In the genomic region with DNA sequence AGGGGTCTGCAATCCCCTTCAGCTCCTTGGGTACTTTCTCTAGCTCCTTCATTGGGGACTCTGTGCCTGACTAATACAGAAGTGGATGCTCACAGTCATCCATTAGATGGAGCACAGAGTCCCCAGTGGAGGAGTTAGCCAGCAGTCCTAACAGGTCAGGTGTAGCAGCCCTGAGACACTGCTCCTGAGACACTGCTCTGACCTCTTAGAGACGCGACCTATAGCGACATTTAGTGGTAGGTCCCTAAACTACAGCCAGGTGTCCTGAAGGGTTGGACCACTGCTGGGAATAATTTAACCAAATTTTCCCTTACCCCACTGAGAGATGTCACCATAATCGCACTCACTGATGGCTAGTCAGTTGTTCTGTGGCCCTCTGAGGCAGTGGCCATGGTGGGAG, we compare ENCODE assay signal across 8 mouse cellular contexts.
DNase-seq lines count a peak whose midpoint lies in the region; ATAC-seq lines count a peak whose summit lies in the region.

No protein-coding gene starts in this region.

- no peaks in the 10 kb centered on the region for H3K36me3 ChIP-seq in embryonic facial prominence, embryonic 14.5 days (ENCODE audit: control insufficient read depth, insufficient read depth, low read length)
- no peaks in the 10 kb centered on the region for H3K36me3 ChIP-seq in limb, embryonic 11.5 days (ENCODE audit: control insufficient read depth, insufficient read depth, low read length)

- WGBS in embryonic facial prominence, embryonic 14.5 days = 8% methylated on average over 4 of the region's 4 CpGs
- WGBS in limb, embryonic 11.5 days = 7% methylated on average over 4 of the region's 4 CpGs

- no peaks in the 10 kb centered on the region for H3K4me1 ChIP-seq in embryonic facial prominence, embryonic 14.5 days (ENCODE audit: control insufficient read depth, insufficient read depth, low read length)
- H3K4me1 ChIP-seq in limb, embryonic 11.5 days (ENCODE audit: control insufficient read depth, insufficient read depth, low read length) = peaks cover 3% of the 10 kb centered on the region; the same call in 1 of the 2 replicates

- H3K9me3 ChIP-seq in embryonic facial prominence, embryonic 14.5 days (ENCODE audit: control insufficient read depth, low read length) = no peaks in the 10 kb centered on the region
- H3K9me3 ChIP-seq in limb, embryonic 11.5 days (ENCODE audit: control insufficient read depth, low read length) = no peaks in the 10 kb centered on the region

- DNase-seq in layer of hippocampus, postnatal 10 days (ENCODE audit: low spot score in 2 of 2) = peak; percentile 31 to 46
- DNase-seq in layer of hippocampus, postnatal 25 days (ENCODE audit: extremely low spot score in 1 of 2, low spot score in 1 of 2) = no peak
- peak; percentile 25 for DNase-seq in adrenal gland, postnatal 25 days
- DNase-seq in embryonic facial prominence, embryonic 14.5 days (ENCODE audit: low spot score) = peak; percentile 65
- DNase-seq in heart, postnatal 4 days = peak; percentile 75
- peak; percentile 74 for DNase-seq in limb, embryonic 11.5 days (ENCODE audit: low spot score)
- DNase-seq in thymus, postnatal 14 days = peak; percentile 28

- H3K27ac ChIP-seq in embryonic facial prominence, embryonic 14.5 days (replicated peaks; ENCODE audit: low read depth, low read length) = no peak overlapping the region
- H3K27ac ChIP-seq in limb, embryonic 11.5 days (replicated peaks; ENCODE audit: low read depth, low read length) = no peak overlapping the region

- no peak overlapping the region for H3K9ac ChIP-seq in embryonic facial prominence, embryonic 14.5 days (ENCODE audit: low read depth, low read length)
- H3K9ac ChIP-seq in limb, embryonic 11.5 days (ENCODE audit: low read length) = no peak overlapping the region

- peak; percentile 67 for ATAC-seq in embryonic facial prominence, embryonic 14.5 days (ENCODE audit: low read depth)
- 0 out of 2 replicates have a peak, but pooled peaks have one; percentile 60 for ATAC-seq in limb, embryonic 11.5 days (ENCODE audit: insufficient number of reproducible peaks, low FRiP score, low TSS enrichment, low read depth)
- peak; percentile 89 for ATAC-seq in monocyte, adult 5-6 weeks (replicated peaks; ENCODE audit: insufficient number of reproducible peaks, low FRiP score, low TSS enrichment, poor library complexity, severe bottlenecking)

- H3K27me3 ChIP-seq in embryonic facial prominence, embryonic 14.5 days (replicated peaks; ENCODE audit: control insufficient read depth, insufficient read depth, low read length) = no peaks in the 10 kb centered on the region
- H3K27me3 ChIP-seq in limb, embryonic 11.5 days (ENCODE audit: control insufficient read depth, insufficient read depth, low read length) = no peaks in the 10 kb centered on the region

- H3K4me2 ChIP-seq in embryonic facial prominence, embryonic 14.5 days (ENCODE audit: low read depth, low read length) = no peak overlapping the region
- H3K4me2 ChIP-seq in limb, embryonic 11.5 days (ENCODE audit: low read depth, severe bottlenecking) = no peak overlapping the region

- no peak overlapping the region for H3K4me3 ChIP-seq in embryonic facial prominence, embryonic 14.5 days (ENCODE audit: low read depth, low read length)
- no peak overlapping the region for H3K4me3 ChIP-seq in limb, embryonic 11.5 days (ENCODE audit: low read depth, low read length)

Comparison
In these comparisons a context has a peak if more than half of its experiments do, and no peak if none do; other contexts are left out.
1. DNase-seq: peak in layer of hippocampus, postnatal 10 days (2 of 2), adrenal gland, postnatal 25 days (single experiment), embryonic facial prominence, embryonic 14.5 days (single experiment), heart, postnatal 4 days (single experiment), limb, embryonic 11.5 days (single experiment) and thymus, postnatal 14 days (single experiment); none in layer of hippocampus, postnatal 25 days (0 of 2).
2. Peak in every context shown above with its lines, with median percentiles within 50 percentile points of each other: ATAC-seq.